Mouse (Mus musculus) kidney, postnatal 14 days (tissue): ENCODE measurements at regions not wholly inside any gene's neighbourhood (a gene's known extent, or its start where the extent isn't known, plus 50 kb on each side); places are given as distances from the start of the nearest gene placed in this dataset.

Experiments
- DNase-seq: peaks from one replicate; pipeline ENCODE4 v3.0.0; 2022; ENCODE audit warnings: mixed read lengths

- no peak for DNase-seq
Observed at GRCm38 (mm10) chr10:109479941-109480340, 469.2 kb upstream of the Syt1 start.

- DNase-seq: no peak
Observed at GRCm38 (mm10) chr10:109466516-109466915, 455.7 kb upstream of the Syt1 start.

GRCm38 (mm10) chr10:109431112-109431511 lies 420.3 kb upstream of the Syt1 start:
- DNase-seq: no peak

GRCm38 (mm10) chr10:109427878-109428277 lies 417.1 kb upstream of the Syt1 start:
- DNase-seq: no peak

- DNase-seq: no peak
Observed at GRCm38 (mm10) chr10:109407011-109407410, 396.2 kb upstream of the Syt1 start.

- DNase-seq: no peak
Observed at GRCm38 (mm10) chr10:109405116-109405685, 394.4 kb upstream of the Syt1 start.

GRCm38 (mm10) chr10:109383758-109384157 lies 373.0 kb upstream of the Syt1 start:
- DNase-seq: no peak

- DNase-seq: no peak
Observed at GRCm38 (mm10) chr10:109378846-109379245, 368.1 kb upstream of the Syt1 start.

- no peak for DNase-seq
Observed at GRCm38 (mm10) chr10:109360161-109360560, 349.4 kb upstream of the Syt1 start.

- DNase-seq: no peak
Observed at GRCm38 (mm10) chr10:109358812-109359211, 348.0 kb upstream of the Syt1 start.

GRCm38 (mm10) chr10:109332846-109333386 lies 322.1 kb upstream of the Syt1 start:
- DNase-seq: no peak

GRCm38 (mm10) chr10:109309286-109309685 lies 298.5 kb upstream of the Syt1 start:
- DNase-seq: no peak

GRCm38 (mm10) chr10:109300199-109300598 lies 289.4 kb upstream of the Syt1 start:
- no peak for DNase-seq

GRCm38 (mm10) chr10:109299785-109300184 lies 289.0 kb upstream of the Syt1 start:
- no peak for DNase-seq

- no peak for DNase-seq
Observed at GRCm38 (mm10) chr10:109283348-109283747, 272.6 kb upstream of the Syt1 start.

GRCm38 (mm10) chr10:109249781-109250180 lies 239.0 kb upstream of the Syt1 start:
- no peak for DNase-seq

GRCm38 (mm10) chr10:109246328-109246727 lies 235.5 kb upstream of the Syt1 start:
- DNase-seq: no peak

GRCm38 (mm10) chr10:109237026-109237425 lies 226.2 kb upstream of the Syt1 start:
- no peak for DNase-seq

- no peak for DNase-seq
Observed at GRCm38 (mm10) chr10:109226989-109227388, 216.2 kb upstream of the Syt1 start.

- no peak for DNase-seq
Observed at GRCm38 (mm10) chr10:109188761-109189503, 178.2 kb upstream of the Syt1 start.

GRCm38 (mm10) chr10:109188252-109188651 lies 177.5 kb upstream of the Syt1 start:
- DNase-seq: no peak

GRCm38 (mm10) chr10:109185243-109185642 lies 174.5 kb upstream of the Syt1 start:
- DNase-seq: no peak

- no peak for DNase-seq
Observed at GRCm38 (mm10) chr10:109180527-109180926, 169.7 kb upstream of the Syt1 start.

- DNase-seq: no peak
Observed at GRCm38 (mm10) chr10:109160730-109161129, 149.9 kb upstream of the Syt1 start.
